Mouse (Mus musculus) limb, embryonic 11.5 days (tissue): Measurements from ENCODE around the gene Gtsf1l. TPM values are rescaled to one million over a fixed set of nuclear protein-coding genes. Genes with fewer than 3 reads are reported as not detected.

Experiments used
- ATAC-seq: fragments of 200-750 bp; cut with Nextera tagmentation; 2 replicates; pipeline ENCODE4 v1.8.0; 2017; ENCODE audit warnings: low read depth; ENCODE audit not compliant: insufficient number of reproducible peaks, low FRiP score, low TSS enrichment
- DNase-seq: peaks from one replicate; pipeline ENCODE4 v3.0.0-alpha.2; 2015; ENCODE audit warnings: low spot score
- H3K27ac ChIP-seq: fragments of 300-500 bp; sonication (generic); replicated peaks from 2 replicates; pipeline ENCODE4 v1.5.1; 2014; ENCODE audit warnings: low read depth, mild to moderate bottlenecking, low read length
- H3K27me3 ChIP-seq: fragments of 300-500 bp; sonication (generic); 2 replicates; pipeline ENCODE4 v1.6.1; 2014; ENCODE audit warnings: mild to moderate bottlenecking, low read length, mixed read lengths; ENCODE audit not compliant: control insufficient read depth, insufficient read depth
- H3K36me3 ChIP-seq: fragments of 300-500 bp; sonication (generic); 2 replicates; pipeline ENCODE4 v1.6.1; 2014; ENCODE audit warnings: mild to moderate bottlenecking, low read length, moderate library complexity, mixed read lengths; ENCODE audit not compliant: control insufficient read depth, insufficient read depth
- H3K4me1 ChIP-seq: fragments of 300-500 bp; sonication (generic); 2 replicates; pipeline ENCODE4 v1.6.1; 2014; ENCODE audit warnings: low read length, mixed read lengths; ENCODE audit not compliant: control insufficient read depth, insufficient read depth
- H3K4me2 ChIP-seq: fragments of 300-500 bp; sonication (generic); 2 replicates; pipeline ENCODE4 v1.6.1; 2014; ENCODE audit warnings: low read depth, mild to moderate bottlenecking, moderate library complexity; ENCODE audit not compliant: severe bottlenecking
- H3K4me3 ChIP-seq: fragments of 300-500 bp; sonication (generic); 2 replicates; pipeline ENCODE4 v1.5.1; 2014; ENCODE audit warnings: low read depth, low read length
- H3K9ac ChIP-seq: fragments of 300-500 bp; sonication (generic); 2 replicates; pipeline ENCODE4 v1.6.1; 2014; ENCODE audit warnings: mild to moderate bottlenecking, low read length
- H3K9me3 ChIP-seq: fragments of 300-500 bp; sonication (generic); 2 replicates; pipeline ENCODE4 v1.6.1; 2016; ENCODE audit warnings: low read length; ENCODE audit not compliant: control insufficient read depth
- WGBS: fragments of 180-500 bp; shearing (Covaris S2); extraction: QIAGEN DNeasy Blood & Tissue Kit; methylation state at CpG from one replicate; pipeline ENCODE4 v1.1.7; 2014; 5-methylcytosine and 5-hydroxymethylcytosine counted together
- polyA plus RNA-seq: library from polyadenylated mRNA; unstranded; fragments of >200 nt; fragmentation: Nextera tagmentation; extraction: Ambion mirVana; gene quantifications from 2 replicates; pipeline ENCODE4 v1.2.1, GENCODE M21; 2014

Gene Gtsf1l
- polyA plus RNA-seq, 1 experiment from 2014 or later, result not detected

GRCm38 (mm10) chr2:163055715-163056114 is 31.9 kb downstream of the Gtsf1l start:
- Histone ChIP-seq H3K27me3 (no peaks in the 10 kb centered on the region), H3K4me2 (peak overlapping the region; percentile 91), H3K36me3 (no peaks in the 10 kb centered on the region), H3K27ac (no peak overlapping the region), H3K9me3 (no peaks in the 10 kb centered on the region), H3K9ac (peak overlapping the region; percentile 72), H3K4me3 (peak overlapping the region; percentile 79), H3K4me1 (peaks cover 8% of the 10 kb centered on the region)
- DNase-seq (peak; percentile 28), ATAC-seq (no peak)
- 39% methylated on average over 5 of the region's 5 CpGs for WGBS

GRCm38 (mm10) chr2:163054891-163055494 is 32.7 kb downstream of the Gtsf1l start:
- WGBS, result 0% methylated on average over 35 of the region's 38 CpGs
- ATAC-seq, result peak; percentile 46; the same call in 1 of the 2 replicates

GRCm38 (mm10) chr2:163054335-163054840 is 33.3 kb downstream of the Gtsf1l start, which contains the start of gene Mybl2:
Gene Mybl2, plus strand, starts transcription at chr2:163054687.
- Histone ChIP-seq H3K4me2 (peak within 1 kb of the TSS; percentile 91), H3K36me3 (no peaks in the 10 kb centered on the region), H3K27me3 (no peaks in the 10 kb centered on the region), H3K27ac (peak within 1 kb of the TSS; percentile 61; the same call in 1 of the 2 replicates), H3K9ac (peak within 1 kb of the TSS; percentile 72), H3K9me3 (no peaks in the 10 kb centered on the region), H3K4me1 (peaks cover 8% of the 10 kb centered on the region), H3K4me3 (peak within 1 kb of the TSS; percentile 79)
- DNase-seq (peak; percentile 93), ATAC-seq (peak; percentile 99)
- WGBS, result under 1% methylated on average over 48 of the region's 48 CpGs

More at GRCm38 (mm10) chr2:163054891-163055494, 32.7 kb downstream of the Gtsf1l start:
- Histone ChIP-seq H3K4me1 (peaks cover 8% of the 10 kb centered on the region), H3K4me2 (peak overlapping the region; percentile 91), H3K9me3 (no peaks in the 10 kb centered on the region), H3K9ac (peak overlapping the region; percentile 72), H3K27ac (peak overlapping the region; percentile 61; the same call in 1 of the 2 replicates), H3K36me3 (no peaks in the 10 kb centered on the region), H3K27me3 (no peaks in the 10 kb centered on the region), H3K4me3 (peak overlapping the region; percentile 79)
- DNase-seq, result peak; percentile 63

- no peak overlapping the region for H3K4me2 ChIP-seq
- no peak overlapping the region for H3K27ac ChIP-seq
- no peak for ATAC-seq
- H3K9ac ChIP-seq, result no peak overlapping the region
- no peaks in the 10 kb centered on the region for H3K9me3 ChIP-seq
- H3K36me3 ChIP-seq, result no peaks in the 10 kb centered on the region
- H3K27me3 ChIP-seq, result no peaks in the 10 kb centered on the region
- H3K4me1 ChIP-seq, result peaks cover 8% of the 10 kb centered on the region
- DNase-seq, result no peak
- H3K4me3 ChIP-seq, result no peak overlapping the region
- 76% methylated on average over 4 of the region's 4 CpGs for WGBS
These were observed 34.8 kb downstream of the Gtsf1l start for GRCm38 (mm10) chr2:163052826-163053225.

- 47% methylated on average over 4 of the region's 4 CpGs for WGBS
- H3K27me3 ChIP-seq, result no peaks in the 10 kb centered on the region
- peaks cover 2% of the 10 kb centered on the region for H3K36me3 ChIP-seq
- H3K4me1 ChIP-seq, result peaks cover 8% of the 10 kb centered on the region
- DNase-seq, result no peak
- no peak overlapping the region for H3K4me3 ChIP-seq
- no peaks in the 10 kb centered on the region for H3K9me3 ChIP-seq
- H3K4me2 ChIP-seq, result no peak overlapping the region
- H3K27ac ChIP-seq, result no peak overlapping the region
- ATAC-seq, result no peak
- H3K9ac ChIP-seq, result no peak overlapping the region
These were observed 35.6 kb downstream of the Gtsf1l start for GRCm38 (mm10) chr2:163052101-163052500.

GRCm38 (mm10) chr2:163051691-163052090 is 36.0 kb downstream of the Gtsf1l start:
- no peak for DNase-seq
- ATAC-seq, result no peak
- H3K4me1 ChIP-seq, result peaks cover 8% of the 10 kb centered on the region
- no peak overlapping the region for H3K4me2 ChIP-seq
- no peak overlapping the region for H3K9ac ChIP-seq
- no peaks in the 10 kb centered on the region for H3K27me3 ChIP-seq
- peaks cover 4% of the 10 kb centered on the region for H3K36me3 ChIP-seq
- no peak overlapping the region for H3K4me3 ChIP-seq
- H3K9me3 ChIP-seq, result no peaks in the 10 kb centered on the region
- H3K27ac ChIP-seq, result no peak overlapping the region
- 78% methylated on average over 1 of the region's 1 CpGs for WGBS

GRCm38 (mm10) chr2:163049116-163049515 is 38.5 kb downstream of the Gtsf1l start:
- 90% methylated on average over 2 of the region's 2 CpGs for WGBS
- H3K4me2 ChIP-seq, result no peak overlapping the region
- H3K27ac ChIP-seq, result no peak overlapping the region
- no peak overlapping the region for H3K9ac ChIP-seq
- no peak for DNase-seq
- no peak overlapping the region for H3K4me3 ChIP-seq
- no peaks in the 10 kb centered on the region for H3K27me3 ChIP-seq
- H3K9me3 ChIP-seq, result no peaks in the 10 kb centered on the region
- no peaks in the 10 kb centered on the region for H3K4me1 ChIP-seq
- no peak for ATAC-seq
- peaks cover 5% of the 10 kb centered on the region for H3K36me3 ChIP-seq

- Histone ChIP-seq H3K27ac (no peak overlapping the region), H3K4me2 (0 out of 2 replicates have a peak overlapping the region, but pooled peaks have one; percentile 12), H3K9me3 (no peaks in the 10 kb centered on the region), H3K4me3 (no peak overlapping the region), H3K27me3 (no peaks in the 10 kb centered on the region), H3K36me3 (peaks cover 7% of the 10 kb centered on the region), H3K4me1 (no peaks in the 10 kb centered on the region), H3K9ac (no peak overlapping the region)
- DNase-seq (peak; percentile 74), ATAC-seq (no peak)
- 5% methylated on average over 10 of the region's 10 CpGs for WGBS
These were observed 39.5 kb downstream of the Gtsf1l start for GRCm38 (mm10) chr2:163048125-163048524.
